9 mouse cellular contexts compared by ENCODE assay signal in genomic region chr3:37723662-37724170, GRCm38 (mm10). TPM values are rescaled to one million over a fixed set of nuclear protein-coding genes. Genes with fewer than 3 reads are reported as not detected.
DNase-seq lines count a peak whose midpoint lies in the region; ATAC-seq and TF ChIP-seq lines count a peak whose summit lies in the region.
"Had no signal": no experiment of that assay in that cellular context is flagged by ENCODE, and none has a peak within 500 bp of the region (broad histone marks: within the 10 kb centered on the region; RNA-seq: fewer than 3 reads in every experiment).

No protein-coding gene starts in this region.

- no peak overlapping the region for H3K27ac ChIP-seq in heart, embryonic 14.5 days (replicated peaks in 1 of 2; ENCODE audit: control insufficient read depth in 1 of 2, insufficient read depth in 1 of 2, low read depth in 2 of 2, low read length in 2 of 2)
- H3K27ac ChIP-seq in cortical plate, adult 2 months (ENCODE audit: insufficient read depth, low read length) = peak overlapping the region; percentile 69

- peak overlapping the region; percentile 42 for H3K9ac ChIP-seq in heart, embryonic 14.5 days (ENCODE audit: low read length)

- intact Hi-C loops in heart, postnatal 25 days (cut with DNase I) = no loop called here
- intact Hi-C loops in heart, postnatal 14 days (cut with DNase I) = loop anchor here (5.0 kb wide), 1 partner anchor 51 kb away; no protein-coding TSS in a partner anchor
- intact Hi-C loops in left cerebral cortex, postnatal 14 days (cut with DNase I) = loop anchor here (2.0 kb wide), 1 partner anchor 83 kb away; no protein-coding TSS in a partner anchor

- H3K9me3 ChIP-seq in heart, embryonic 14.5 days (ENCODE audit: control insufficient read depth, low read length) = no peaks in the 10 kb centered on the region
- H3K9me3 ChIP-seq: G1E had no signal

- H3K4me1 ChIP-seq in heart, embryonic 14.5 days (ENCODE audit: control insufficient read depth in 2 of 2, insufficient read depth in 2 of 2, low read length in 2 of 2) = peaks cover 16 to 24% of the 10 kb centered on the region in 2 experiments
- H3K4me1 ChIP-seq in cortical plate, adult 2 months (ENCODE audit: control insufficient read depth, insufficient read depth, low read length) = peaks cover 2% of the 10 kb centered on the region; the same call in 1 of the 2 replicates

- WGBS in heart, embryonic 14.5 days = 2% methylated on average over 17 of the region's 17 CpGs

- no peak for DNase-seq in heart, postnatal 25 days (ENCODE audit: low spot score)
- peak; percentile 19 for DNase-seq in heart, postnatal 14 days
- DNase-seq in left cerebral cortex, postnatal 14 days (ENCODE audit: low spot score in 2 of 2) = peak; percentile 39 to 49
- no peak for DNase-seq in adipocyte (ENCODE audit: low spot score)
- no peak for DNase-seq in gastrocnemius, adult 8-10 months (ENCODE audit: low spot score in 2 of 2)

- H3K4me2 ChIP-seq in heart, embryonic 14.5 days (ENCODE audit: low read length) = peak overlapping the region; percentile 85
- peak overlapping the region; percentile 24 for H3K4me2 ChIP-seq in myocyte (ENCODE audit: low read depth)

- no peak for TF ChIP-seq CTCF in cortical plate, adult 2 months (IDR thresholded peaks at IDR 0.05; ENCODE audit: extremely low read depth, insufficient read depth, low read length)

- no peaks in the 10 kb centered on the region for H3K36me3 ChIP-seq in heart, embryonic 14.5 days (ENCODE audit: control insufficient read depth, insufficient read depth, low read length)
- no peaks in the 10 kb centered on the region for H3K36me3 ChIP-seq in myocyte (ENCODE audit: control insufficient read depth, insufficient read depth)
- H3K36me3 ChIP-seq: G1E had no signal

- no peaks in the 10 kb centered on the region for H3K79me2 ChIP-seq in myocyte (ENCODE audit: control insufficient read depth, insufficient read depth)

- H3K27me3 ChIP-seq in heart, embryonic 14.5 days (ENCODE audit: control insufficient read depth, insufficient read depth, low read length) = 0 out of 2 replicates have a peak, but pooled peaks cover 3% of the 10 kb centered on the region
- no peaks in the 10 kb centered on the region for H3K27me3 ChIP-seq in myocyte (ENCODE audit: control insufficient read depth, insufficient read depth, insufficient read length)

- H3K4me3 ChIP-seq in heart, embryonic 14.5 days (ENCODE audit: control insufficient read depth in 1 of 2, insufficient read depth in 1 of 2, low read depth in 1 of 2, low read length in 2 of 2) = peak overlapping the region; percentile 43 to 52
- peak overlapping the region; percentile 36 for H3K4me3 ChIP-seq in cortical plate, adult 2 months (ENCODE audit: insufficient read depth, low read length)
- H3K4me3 ChIP-seq in myocyte = no peak overlapping the region

- H3ac ChIP-seq in myocyte (ENCODE audit: control insufficient read depth, insufficient read length) = no peak overlapping the region

- ATAC-seq in heart, embryonic 14.5 days (ENCODE audit: insufficient number of reproducible peaks, insufficient read depth, low FRiP score, low read depth) = no peak

- TF ChIP-seq POLR2A in cortical plate, adult 2 months (IDR thresholded peaks at IDR 0.05; ENCODE audit: extremely low read depth, insufficient read depth, low read length) = no peak
- TF ChIP-seq POLR2A in myocyte (IDR thresholded peaks at IDR 0.05; ENCODE audit: insufficient read length, low read depth) = no peak

TF ChIP-seq in myocyte, 11 proteins besides CTCF, POLR2A, EP300 and RAD21:
- TF ChIP-seq MAX (IDR thresholded peaks at IDR 0.05; ENCODE audit: low read depth) (no peak), TCF12 (IDR thresholded peaks at IDR 0.05; ENCODE audit: insufficient read depth, poor library complexity, severe bottlenecking) (no peak), REST (IDR thresholded peaks at IDR 0.05; ENCODE audit: insufficient read depth, insufficient read length) (no peak), TCF3 (IDR thresholded peaks at IDR 0.05; ENCODE audit: insufficient read length, low read depth) (no peak), MYOD1 (IDR thresholded peaks at IDR 0.05; ENCODE audit: control insufficient read depth in 1 of 3, insufficient read length in 2 of 3, low read depth in 2 of 3) (no peak), MYOG (IDR thresholded peaks at IDR 0.05; ENCODE audit: control insufficient read depth in 1 of 3, insufficient read depth in 1 of 3, insufficient read length in 2 of 3, low read depth in 2 of 3) (no peak), CEBPB (IDR thresholded peaks at IDR 0.05; ENCODE audit: insufficient read depth, poor library complexity, severe bottlenecking) (no peak), POLR2AphosphoS2 (IDR thresholded peaks at IDR 0.05; ENCODE audit: insufficient read length, low read depth) (no peak), SRF (IDR thresholded peaks at IDR 0.05; ENCODE audit: control insufficient read depth, insufficient read length, low read depth) (no peak), USF1 (IDR thresholded peaks at IDR 0.05; ENCODE audit: low read depth) (no peak), E2F4 (IDR thresholded peaks at IDR 0.05; ENCODE audit: insufficient read depth) (no peak)

RNA-seq across cellular contexts. Expression of gene Gm5148, which starts 0.6 kb away (rescaled TPM):
- polyA plus RNA-seq in heart, embryonic 14.5 days (2014; fragmentation: Nextera tagmentation; extraction: Ambion mirVana) = 2.7 and 3.7 TPM in 2 replicates
- not detected for total RNA-seq in heart, postnatal 25 days (2021)
- polyA plus RNA-seq in cortical plate, adult 2 months (2012; rRNA removed) = 13.9 and 14.3 TPM in 2 replicates
- not detected for total RNA-seq in heart, postnatal 14 days (2021)
- total RNA-seq in left cerebral cortex, postnatal 14 days (2021) = 1 to 10 TPM; 2.1 to 2.6 TPM
- polyA plus RNA-seq in myocyte (2012; fragmentation: generic; extraction: Trizol) = 27.4 TPM
- under 1 TPM in 1 of 4 experiments, not detected in 3; 0.45 TPM for total RNA-seq in gastrocnemius, adult 8-10 months (2022)

Comparison
In these comparisons a context has a peak if more than half of its experiments do, and no peak if none do; other contexts are left out.
1. DNase-seq: peak in heart, postnatal 14 days (2 of 2) and left cerebral cortex, postnatal 14 days (2 of 2); none in heart, postnatal 25 days (single experiment), adipocyte (single experiment) and gastrocnemius, adult 8-10 months (0 of 2).